Mouse (Mus musculus) frontal cortex, postnatal 10 days (tissue): ENCODE results near the gene Pitpnm2.
"Not testable (repeated sequence)": the region's sequence is repeated elsewhere in the genome, so short reads cannot be mapped to it uniquely, and the experiment has no call there.

Experiments
- DNase-seq, 2 experiments: peaks; one replicate each; pipeline ENCODE4 v3.0.0; 2022; ENCODE audit warnings: low spot score in 2 of 2, mixed read lengths in 1 of 2

Gene Pitpnm2

GRCm38 (mm10) chr5:124221037-124221735 lies 28.4 kb downstream of the Pitpnm2 start:
- peak; percentile 63 to 87 for DNase-seq

GRCm38 (mm10) chr5:124220551-124220950 lies 29.0 kb downstream of the Pitpnm2 start:
- no peak for DNase-seq

- DNase-seq = no peak
Measured at GRCm38 (mm10) chr5:124219431-124219830, 30.1 kb downstream of the Pitpnm2 start.

GRCm38 (mm10) chr5:124218986-124219385 lies 30.6 kb downstream of the Pitpnm2 start:
- DNase-seq = no peak

- peak in 1 of 2 experiments; percentile 19 for DNase-seq
Measured at GRCm38 (mm10) chr5:124217566-124218249, 31.9 kb downstream of the Pitpnm2 start.

GRCm38 (mm10) chr5:124217092-124217491 lies 32.5 kb downstream of the Pitpnm2 start:
- DNase-seq = not testable (repeated sequence)

GRCm38 (mm10) chr5:124216403-124216802 lies 33.2 kb downstream of the Pitpnm2 start:
- DNase-seq = no peak

GRCm38 (mm10) chr5:124215647-124216046 lies 33.9 kb downstream of the Pitpnm2 start:
- DNase-seq = no peak

- DNase-seq = peak in 1 of 2 experiments; percentile 6
Measured at GRCm38 (mm10) chr5:124214516-124215145, 34.9 kb downstream of the Pitpnm2 start.

GRCm38 (mm10) chr5:124213588-124214469 lies 35.7 kb downstream of the Pitpnm2 start:
- DNase-seq = no peak

GRCm38 (mm10) chr5:124211669-124212068 lies 37.9 kb downstream of the Pitpnm2 start:
- no peak for DNase-seq

- DNase-seq = no peak
Measured at GRCm38 (mm10) chr5:124211234-124211633, 38.3 kb downstream of the Pitpnm2 start.

GRCm38 (mm10) chr5:124210281-124211016 lies 39.1 kb downstream of the Pitpnm2 start:
- no peak for DNase-seq

- DNase-seq = no peak
Measured at GRCm38 (mm10) chr5:124209850-124210249, 39.7 kb downstream of the Pitpnm2 start.

GRCm38 (mm10) chr5:124208030-124208429 lies 41.5 kb downstream of the Pitpnm2 start:
- no peak for DNase-seq

- DNase-seq = no peak
Measured at GRCm38 (mm10) chr5:124206481-124207038, 43.0 kb downstream of the Pitpnm2 start.

GRCm38 (mm10) chr5:124205809-124206380 lies 43.7 kb downstream of the Pitpnm2 start:
- no peak for DNase-seq

- DNase-seq = no peak
Measured at GRCm38 (mm10) chr5:124205211-124205610, 44.3 kb downstream of the Pitpnm2 start.

GRCm38 (mm10) chr5:124204127-124204794 lies 45.3 kb downstream of the Pitpnm2 start:
- no peak for DNase-seq

GRCm38 (mm10) chr5:124203251-124203650 lies 46.3 kb downstream of the Pitpnm2 start:
- no peak for DNase-seq
